8 mouse cellular contexts compared by ENCODE assay signal in genomic region chr12:3805852-3806251, GRCm38 (mm10). TPM values are rescaled to one million over a fixed set of nuclear protein-coding genes. Genes with fewer than 3 reads are reported as not detected.
DNase-seq lines count a peak whose midpoint lies in the region; ATAC-seq and TF ChIP-seq lines count a peak whose summit lies in the region.

Gene Dnmt3a, plus strand, starts transcription at chr12:3806007.

- ATAC-seq in kidney, embryonic 14.5 days (ENCODE audit: low FRiP score, low TSS enrichment), result peak; percentile 1; the same call in 1 of the 2 replicates
- no peak for ATAC-seq in Patski
- peak; percentile 22 for ATAC-seq in forebrain, embryonic 13.5 days
- ATAC-seq in limb, embryonic 15.5 days (ENCODE audit: insufficient number of reproducible peaks, low FRiP score, low TSS enrichment, low read depth), result no peak
- no peak for ATAC-seq in stomach, embryonic 14.5 days (ENCODE audit: insufficient number of reproducible peaks, insufficient read depth, low FRiP score, low read depth)

- no peaks in the 10 kb centered on the region for H3K27me3 ChIP-seq in kidney, embryonic 14.5 days (ENCODE audit: control insufficient read depth, insufficient read depth, low read length)
- H3K27me3 ChIP-seq in Patski, result no peaks in the 10 kb centered on the region
- H3K27me3 ChIP-seq in forebrain, embryonic 13.5 days, result no peaks in the 10 kb centered on the region
- no peaks in the 10 kb centered on the region for H3K27me3 ChIP-seq in limb, embryonic 15.5 days
- no peaks in the 10 kb centered on the region for H3K27me3 ChIP-seq in stomach, embryonic 14.5 days (ENCODE audit: control insufficient read depth, insufficient read depth, low read length)

- H3K4me3 ChIP-seq in kidney, embryonic 14.5 days (ENCODE audit: low read length), result peak within 1 kb of the TSS; percentile 79
- H3K4me3 ChIP-seq in forebrain, embryonic 13.5 days, result peak within 1 kb of the TSS; percentile 86
- peak within 1 kb of the TSS; percentile 75 for H3K4me3 ChIP-seq in limb, embryonic 15.5 days
- H3K4me3 ChIP-seq in stomach, embryonic 14.5 days (ENCODE audit: low read depth, low read length), result peak within 1 kb of the TSS; percentile 81

- peak within 1 kb of the TSS; percentile 95 for H3K27ac ChIP-seq in kidney, embryonic 14.5 days (ENCODE audit: low read depth, low read length)
- peak within 1 kb of the TSS; percentile 87 for H3K27ac ChIP-seq in forebrain, embryonic 13.5 days
- H3K27ac ChIP-seq in limb, embryonic 15.5 days, result peak within 1 kb of the TSS; percentile 95
- peak within 1 kb of the TSS; percentile 97 for H3K27ac ChIP-seq in stomach, embryonic 14.5 days (ENCODE audit: low read length)

- no peaks in the 10 kb centered on the region for H3K9me3 ChIP-seq in kidney, embryonic 14.5 days (ENCODE audit: control insufficient read depth, low read length)
- no peaks in the 10 kb centered on the region for H3K9me3 ChIP-seq in forebrain, embryonic 13.5 days (replicated peaks)
- H3K9me3 ChIP-seq in limb, embryonic 15.5 days, result no peaks in the 10 kb centered on the region
- no peaks in the 10 kb centered on the region for H3K9me3 ChIP-seq in stomach, embryonic 14.5 days (ENCODE audit: control insufficient read depth, low read depth, low read length)

- CTCF ChIA-PET in Patski (lab: Charles Lee), result interaction anchor here (0.8 to 1.0 kb wide), 2 partner anchors 11 to 24 kb away, joined by 3 to 4 read pairs; no protein-coding TSS in a partner anchor

- in situ Hi-C loops in Patski (cut with MboI; ENCODE audit: low pct_unique_long_range_greater_than_20kb), result loop anchor here (10.0 kb wide), 1 partner anchor 111 kb away; no protein-coding TSS in a partner anchor

- POLR2A ChIA-PET in Patski (lab: Charles Lee), result no interaction called here

- H3K36me3 ChIP-seq in kidney, embryonic 14.5 days (ENCODE audit: control insufficient read depth, insufficient read depth, low read length), result no peaks in the 10 kb centered on the region
- H3K36me3 ChIP-seq in forebrain, embryonic 13.5 days (ENCODE audit: poor library complexity, severe bottlenecking), result no peaks in the 10 kb centered on the region
- H3K36me3 ChIP-seq in limb, embryonic 15.5 days, result no peaks in the 10 kb centered on the region
- H3K36me3 ChIP-seq in stomach, embryonic 14.5 days (ENCODE audit: control insufficient read depth, insufficient read depth, low read length), result no peaks in the 10 kb centered on the region

- no peak for DNase-seq in kidney, postnatal 25 days
- no peak for DNase-seq in Patski (ENCODE audit: low read depth, low spot score)
- DNase-seq in heart, postnatal 4 days, result no peak
- DNase-seq in right cerebral cortex, postnatal 10 days (ENCODE audit: low spot score in 2 of 2), result no peak

- 19% methylated on average over 4 of the region's 4 CpGs for WGBS in kidney, embryonic 14.5 days
- WGBS in forebrain, embryonic 13.5 days, result 17% methylated on average over 4 of the region's 4 CpGs
- WGBS in limb, embryonic 15.5 days, result 21% methylated on average over 4 of the region's 4 CpGs
- 15% methylated on average over 4 of the region's 4 CpGs for WGBS in stomach, embryonic 14.5 days

- H3K9ac ChIP-seq in kidney, embryonic 14.5 days (ENCODE audit: low read depth, low read length), result peak within 1 kb of the TSS; percentile 98
- H3K9ac ChIP-seq in forebrain, embryonic 13.5 days, result peak within 1 kb of the TSS; percentile 92
- peak within 1 kb of the TSS; percentile 78 for H3K9ac ChIP-seq in limb, embryonic 15.5 days
- peak within 1 kb of the TSS; percentile 93 for H3K9ac ChIP-seq in stomach, embryonic 14.5 days (replicated peaks; ENCODE audit: low read depth, low read length)

- no peak for TF ChIP-seq CTCF in Patski (IDR thresholded peaks at IDR 0.05)

- peaks cover 34% of the 10 kb centered on the region for H3K4me1 ChIP-seq in kidney, embryonic 14.5 days (ENCODE audit: control insufficient read depth, insufficient read depth, low read length)
- H3K4me1 ChIP-seq in forebrain, embryonic 13.5 days, result peaks cover 34% of the 10 kb centered on the region
- peaks cover 34% of the 10 kb centered on the region for H3K4me1 ChIP-seq in limb, embryonic 15.5 days
- peaks cover 32% of the 10 kb centered on the region for H3K4me1 ChIP-seq in stomach, embryonic 14.5 days (ENCODE audit: control insufficient read depth, insufficient read depth, low read length)

- H3K4me2 ChIP-seq in kidney, embryonic 14.5 days (replicated peaks; ENCODE audit: low read depth, low read length), result peak within 1 kb of the TSS; percentile 78
- H3K4me2 ChIP-seq in forebrain, embryonic 13.5 days, result peak within 1 kb of the TSS; percentile 83
- H3K4me2 ChIP-seq in limb, embryonic 15.5 days, result peak within 1 kb of the TSS; percentile 74
- peak within 1 kb of the TSS; percentile 58 for H3K4me2 ChIP-seq in stomach, embryonic 14.5 days (replicated peaks; ENCODE audit: low read depth, low read length)

RNA-seq across cellular contexts. Expression of gene Dnmt3a, which starts in this region (rescaled TPM):
- 59.9 and 87.9 TPM in 2 replicates for polyA plus RNA-seq in kidney, embryonic 14.5 days (2014; fragmentation: Nextera tagmentation; extraction: Ambion mirVana)
- 13.3 TPM for polyA plus RNA-seq in Patski (2021)
- polyA plus RNA-seq in forebrain, embryonic 13.5 days (2015; fragmentation: Nextera tagmentation; extraction: Ambion mirVana), result 98.5 and 110 TPM in 2 replicates
- 100 to 1,000 TPM; 118 TPM for total RNA-seq in heart, postnatal 4 days (2021)
- 133 and 142 TPM in 2 replicates for polyA plus RNA-seq in limb, embryonic 15.5 days (2015; fragmentation: Nextera tagmentation; extraction: Ambion mirVana)
- polyA plus RNA-seq in stomach, embryonic 14.5 days (2014; fragmentation: Nextera tagmentation; extraction: Ambion mirVana), result 77.9 and 83.1 TPM in 2 replicates

Comparison
In these comparisons a context has a peak if more than half of its experiments do, and no peak if none do; other contexts are left out.
1. ATAC-seq: peak in kidney, embryonic 14.5 days (single experiment) and forebrain, embryonic 13.5 days (single experiment); none in Patski (single experiment), limb, embryonic 15.5 days (single experiment) and stomach, embryonic 14.5 days (single experiment).
2. Peak in every context shown above with its lines, with median percentiles within 50 percentile points of each other: H3K27ac ChIP-seq, H3K4me2 ChIP-seq, H3K4me3 ChIP-seq and H3K9ac ChIP-seq.